Mouse (Mus musculus): ENCODE measurements at regions not wholly inside any gene's neighbourhood (a gene's known extent, or its start where the extent isn't known, plus 50 kb on each side); places are given as distances from the start of the nearest gene placed in this dataset.

DNA sequence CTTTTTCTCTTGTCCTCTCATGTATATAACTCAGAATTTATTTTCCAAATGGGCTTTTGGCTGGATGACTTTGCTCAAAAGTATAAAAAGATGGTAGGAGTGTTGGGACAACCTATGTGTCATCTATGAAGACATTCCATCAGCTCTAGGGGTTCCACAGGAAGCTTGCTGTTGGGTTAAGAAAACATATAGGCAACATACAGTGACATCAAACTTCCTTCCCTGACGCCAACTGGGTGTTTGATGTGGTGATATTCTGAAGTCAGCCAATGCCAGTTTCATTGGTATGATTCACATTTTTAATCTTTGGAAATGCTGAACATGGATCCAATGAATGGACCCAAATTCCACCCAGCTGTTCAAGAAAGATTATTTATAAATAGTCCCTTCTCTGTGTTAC is 76.5 kb upstream of the Tnfsf11 start:
- WGBS: 86% methylated on average over 1 of the region's 1 CpGs
- TF ChIP-seq CTCF (IDR thresholded peaks at IDR 0.05; ENCODE audit: insufficient read depth, low read depth, low read length) (no peak), POLR2A (IDR thresholded peaks at IDR 0.05; ENCODE audit: insufficient read depth, low read depth, low read length) (no peak)
- H3K27ac ChIP-seq (ENCODE audit: insufficient read depth, low read depth, low read length): no peak overlapping the region
- peaks cover 6% of the 10 kb centered on the region for H3K4me1 ChIP-seq (ENCODE audit: control insufficient read depth, insufficient read depth, low read length)
- no peak overlapping the region for H3K4me3 ChIP-seq (ENCODE audit: insufficient read depth, low read depth, low read length)

DNA sequence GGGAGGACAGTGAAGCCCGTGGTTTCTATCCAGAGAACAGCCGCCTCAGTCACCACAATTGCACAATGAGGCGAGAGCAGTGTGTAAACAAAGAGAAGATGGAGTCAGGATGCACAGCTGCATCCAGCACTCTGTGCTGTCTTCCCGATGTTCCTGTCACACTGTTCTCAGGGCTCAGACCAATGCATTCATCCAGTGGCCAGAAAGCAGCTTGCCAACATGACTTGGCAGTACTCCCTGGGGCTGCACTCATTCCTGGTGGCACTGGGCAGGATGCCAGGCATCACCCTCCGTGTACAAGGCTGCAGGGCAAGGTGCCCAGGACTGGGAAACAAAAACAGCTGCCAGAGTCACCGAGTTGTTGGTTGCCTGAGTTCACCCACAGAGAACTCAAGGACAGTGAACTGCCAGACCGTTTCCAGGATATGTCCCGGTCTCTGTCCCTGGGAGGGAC is 75.4 kb upstream of the Tnfsf11 start:
- TF ChIP-seq CTCF (IDR thresholded peaks at IDR 0.05; ENCODE audit: insufficient read depth, low read depth, low read length) (no peak), POLR2A (IDR thresholded peaks at IDR 0.05; ENCODE audit: insufficient read depth, low read depth, low read length) (no peak)
- WGBS: 17% methylated on average over 8 of the region's 8 CpGs
- peaks cover 6% of the 10 kb centered on the region for H3K4me1 ChIP-seq (ENCODE audit: control insufficient read depth, insufficient read depth, low read length)
- H3K27ac ChIP-seq (ENCODE audit: insufficient read depth, low read depth, low read length): peak overlapping the region; percentile 42; the same call in 1 of the 2 replicates
- H3K4me3 ChIP-seq (ENCODE audit: insufficient read depth, low read depth, low read length): no peak overlapping the region

DNA sequence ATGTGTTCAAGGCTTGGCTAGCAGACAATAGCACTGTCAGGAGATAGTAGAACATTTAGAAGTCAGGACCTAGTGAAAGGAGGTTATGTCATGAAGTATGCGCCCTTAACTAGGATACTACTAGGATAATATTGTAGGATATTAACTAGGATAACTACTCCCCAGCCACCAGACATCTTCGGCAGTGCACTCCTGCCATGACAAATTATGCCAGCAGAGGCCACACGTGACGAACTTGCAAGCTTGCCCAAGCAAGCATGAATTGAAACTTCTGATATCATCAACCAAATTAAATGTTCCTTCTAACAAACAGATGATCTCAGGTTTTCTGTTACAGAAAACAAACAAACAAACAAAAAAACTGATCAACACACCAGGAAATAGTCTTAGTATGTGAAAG is 72.2 kb upstream of the Tnfsf11 start:
- Histone ChIP-seq H3K4me3 (ENCODE audit: insufficient read depth, low read depth, low read length) (no peak overlapping the region), H3K4me1 (ENCODE audit: control insufficient read depth, insufficient read depth, low read length) (peaks cover 6% of the 10 kb centered on the region), H3K27ac (ENCODE audit: insufficient read depth, low read depth, low read length) (no peak overlapping the region)
- WGBS: 82% methylated on average over 4 of the region's 4 CpGs
- TF ChIP-seq POLR2A (IDR thresholded peaks at IDR 0.05; ENCODE audit: insufficient read depth, low read depth, low read length) (no peak), CTCF (IDR thresholded peaks at IDR 0.05; ENCODE audit: insufficient read depth, low read depth, low read length) (no peak)

DNA sequence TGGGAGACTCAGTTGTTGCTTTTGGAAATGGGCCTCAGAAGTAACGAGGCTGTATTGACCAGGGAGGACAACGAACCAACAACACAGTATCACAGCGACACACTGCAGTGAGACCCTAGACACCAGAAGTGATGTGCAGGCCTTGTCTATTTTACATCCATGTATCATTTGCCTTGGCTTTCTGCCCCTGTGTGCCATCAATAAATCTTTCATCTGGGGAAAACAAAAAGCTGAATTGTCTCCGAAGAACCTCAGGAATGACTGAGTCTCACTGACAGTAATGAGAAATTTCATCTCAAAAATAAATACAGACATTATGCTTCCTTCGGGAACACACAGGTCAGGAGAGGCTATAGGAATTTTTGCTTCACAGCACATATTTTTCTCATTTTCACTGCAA is 68.7 kb upstream of the Tnfsf11 start:
- 80% methylated on average over 5 of the region's 5 CpGs for WGBS
- Histone ChIP-seq H3K4me3 (ENCODE audit: insufficient read depth, low read depth, low read length) (no peak overlapping the region), H3K4me1 (ENCODE audit: control insufficient read depth, insufficient read depth, low read length) (no peaks in the 10 kb centered on the region), H3K27ac (ENCODE audit: insufficient read depth, low read depth, low read length) (no peak overlapping the region)
- TF ChIP-seq POLR2A (IDR thresholded peaks at IDR 0.05; ENCODE audit: insufficient read depth, low read depth, low read length) (no peak), CTCF (IDR thresholded peaks at IDR 0.05; ENCODE audit: insufficient read depth, low read depth, low read length) (no peak)

DNA sequence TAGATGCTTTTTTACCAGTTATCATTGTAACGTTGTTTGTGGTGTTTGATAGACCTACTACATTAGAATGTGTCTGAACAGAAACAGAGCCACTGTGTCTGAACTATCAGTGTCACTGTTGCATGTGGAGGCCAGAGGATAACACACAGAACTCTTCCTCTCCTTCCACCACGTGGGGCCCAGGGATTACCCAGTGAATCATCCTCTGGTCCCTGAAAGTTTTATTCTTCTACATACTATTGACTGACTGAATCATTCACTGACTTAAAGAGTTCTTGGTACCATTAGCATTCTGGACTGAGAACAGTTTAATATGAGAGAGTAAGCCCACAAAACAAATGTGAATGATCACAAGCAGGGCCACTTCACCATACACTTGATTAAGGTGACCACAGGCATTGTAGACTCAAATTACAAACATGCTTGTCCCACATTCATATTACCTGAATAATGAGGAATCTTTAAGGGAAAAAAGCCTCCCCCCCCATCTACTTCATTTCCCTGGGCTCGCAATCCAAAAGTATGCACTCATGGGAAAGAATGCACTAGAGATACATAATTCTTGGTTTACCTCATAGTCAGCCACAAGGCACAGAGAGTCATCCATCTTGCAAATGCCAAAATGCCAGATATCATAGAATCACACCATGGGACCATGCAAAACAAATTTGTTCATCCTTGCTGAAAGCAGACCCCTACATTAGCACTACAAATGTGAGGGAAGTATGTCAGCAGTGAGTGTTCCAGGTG is 68.1 kb upstream of the Tnfsf11 start:
- WGBS: 82% methylated on average over 3 of the region's 3 CpGs
- no peak overlapping the region for H3K4me3 ChIP-seq (ENCODE audit: insufficient read depth, low read depth, low read length)
- no peak for TF ChIP-seq POLR2A (IDR thresholded peaks at IDR 0.05; ENCODE audit: insufficient read depth, low read depth, low read length)
- TF ChIP-seq CTCF (IDR thresholded peaks at IDR 0.05; ENCODE audit: insufficient read depth, low read depth, low read length): no peak
- no peaks in the 10 kb centered on the region for H3K4me1 ChIP-seq (ENCODE audit: control insufficient read depth, insufficient read depth, low read length)
- no peak overlapping the region for H3K27ac ChIP-seq (ENCODE audit: insufficient read depth, low read depth, low read length)

DNA sequence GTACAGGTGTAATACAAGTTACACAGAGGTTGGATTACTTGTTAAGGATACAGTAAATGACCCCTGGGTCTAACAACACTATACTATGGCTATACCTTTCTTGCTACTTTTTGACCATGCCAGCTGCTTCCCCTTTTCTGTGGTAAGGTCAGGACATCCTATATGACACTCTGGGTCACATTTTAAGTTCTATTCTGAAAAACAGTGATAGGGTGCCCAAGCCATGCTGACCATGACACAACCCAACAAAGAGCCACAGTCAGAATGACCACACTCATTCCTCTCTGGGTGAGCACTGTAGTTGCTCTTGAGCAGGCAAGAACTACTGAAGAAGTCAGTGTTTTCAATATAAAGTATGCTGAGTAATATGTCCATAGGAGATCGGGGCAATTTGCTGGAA is 64.3 kb upstream of the Tnfsf11 start:
- Histone ChIP-seq H3K4me3 (ENCODE audit: insufficient read depth, low read depth, low read length) (no peak overlapping the region), H3K4me1 (ENCODE audit: control insufficient read depth, insufficient read depth, low read length) (no peaks in the 10 kb centered on the region), H3K27ac (ENCODE audit: insufficient read depth, low read depth, low read length) (no peak overlapping the region)
- TF ChIP-seq CTCF (IDR thresholded peaks at IDR 0.05; ENCODE audit: insufficient read depth, low read depth, low read length): no peak
- no peak for TF ChIP-seq POLR2A (IDR thresholded peaks at IDR 0.05; ENCODE audit: insufficient read depth, low read depth, low read length)
- WGBS: 83% methylated on average over 1 of the region's 1 CpGs

DNA sequence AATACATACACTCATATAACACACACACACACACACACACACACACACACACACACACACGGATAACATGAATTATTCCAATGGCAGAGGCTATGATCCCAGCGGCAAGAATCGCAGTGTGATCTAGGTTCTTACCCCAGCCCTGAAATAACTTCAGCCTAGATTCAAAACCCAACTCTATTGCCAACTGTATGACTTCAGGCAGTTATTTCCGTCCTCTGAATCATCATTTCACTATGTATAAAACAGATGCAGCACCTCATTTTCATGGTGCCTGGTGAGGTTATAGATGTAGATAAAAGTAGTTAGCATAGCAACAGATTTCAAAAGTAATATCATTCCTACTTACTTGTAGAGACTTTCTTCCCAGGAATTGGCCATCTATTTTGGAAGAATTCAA is 61.0 kb upstream of the Tnfsf11 start:
- Histone ChIP-seq H3K4me3 (ENCODE audit: insufficient read depth, low read depth, low read length) (no peak overlapping the region), H3K4me1 (ENCODE audit: control insufficient read depth, insufficient read depth, low read length) (no peaks in the 10 kb centered on the region), H3K27ac (ENCODE audit: insufficient read depth, low read depth, low read length) (no peak overlapping the region)
- 51% methylated on average over 4 of the region's 4 CpGs for WGBS
- TF ChIP-seq POLR2A (IDR thresholded peaks at IDR 0.05; ENCODE audit: insufficient read depth, low read depth, low read length) (no peak), CTCF (IDR thresholded peaks at IDR 0.05; ENCODE audit: insufficient read depth, low read depth, low read length) (no peak)

DNA sequence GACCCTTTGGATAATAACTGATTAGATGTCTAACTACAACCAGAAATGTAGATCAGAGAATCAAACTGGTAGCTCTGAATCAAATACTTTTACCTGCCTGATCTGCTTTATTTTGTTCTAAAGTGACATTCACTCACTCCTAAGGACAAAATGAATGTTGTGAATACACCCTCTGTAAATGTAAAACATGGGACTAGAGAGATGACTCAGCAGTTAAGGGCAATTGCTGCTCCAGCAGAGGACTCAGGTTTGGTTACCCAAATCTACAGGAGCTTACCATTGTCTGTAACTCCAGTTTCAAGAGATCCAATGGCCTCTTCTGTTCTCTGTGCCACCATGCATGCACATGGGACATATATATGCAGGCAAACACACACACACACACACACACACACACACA is 57.0 kb upstream of the Tnfsf11 start:
- TF ChIP-seq CTCF (IDR thresholded peaks at IDR 0.05; ENCODE audit: insufficient read depth, low read depth, low read length): no peak
- no peak for TF ChIP-seq POLR2A (IDR thresholded peaks at IDR 0.05; ENCODE audit: insufficient read depth, low read depth, low read length)
- H3K4me1 ChIP-seq (ENCODE audit: control insufficient read depth, insufficient read depth, low read length): peaks cover 2% of the 10 kb centered on the region; the same call in 1 of the 2 replicates
- no peak overlapping the region for H3K27ac ChIP-seq (ENCODE audit: insufficient read depth, low read depth, low read length)
- H3K4me3 ChIP-seq (ENCODE audit: insufficient read depth, low read depth, low read length): no peak overlapping the region

DNA sequence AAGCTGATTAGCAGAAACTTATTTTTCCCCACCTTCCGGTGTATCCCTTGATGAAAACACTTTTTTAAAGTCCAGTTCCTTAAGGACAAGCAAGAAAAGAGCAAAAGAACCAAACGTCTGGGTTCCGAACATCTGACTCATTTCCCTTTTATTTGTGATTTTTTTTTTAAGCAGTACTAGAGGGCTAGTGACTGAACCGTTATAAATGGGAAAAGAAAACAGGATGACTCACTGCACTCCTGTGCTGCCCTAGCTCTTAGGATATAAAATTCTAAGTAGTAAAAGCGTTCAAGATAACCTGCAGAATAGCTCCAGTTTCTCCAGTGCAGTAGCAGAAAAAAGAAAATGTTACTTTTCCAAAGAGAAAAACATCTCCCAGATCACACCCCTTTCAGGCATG is 55.3 kb upstream of the Tnfsf11 start:
- 31% methylated on average over 5 of the region's 5 CpGs for WGBS
- Histone ChIP-seq H3K4me1 (ENCODE audit: control insufficient read depth, insufficient read depth, low read length) (peaks cover 2% of the 10 kb centered on the region; the same call in 1 of the 2 replicates), H3K4me3 (ENCODE audit: insufficient read depth, low read depth, low read length) (no peak overlapping the region), H3K27ac (ENCODE audit: insufficient read depth, low read depth, low read length) (no peak overlapping the region)
- TF ChIP-seq CTCF (IDR thresholded peaks at IDR 0.05; ENCODE audit: insufficient read depth, low read depth, low read length) (no peak), POLR2A (IDR thresholded peaks at IDR 0.05; ENCODE audit: insufficient read depth, low read depth, low read length) (no peak)
